Comparison of ENCODE assay signal across 9 mouse cellular contexts in the genomic region with DNA sequence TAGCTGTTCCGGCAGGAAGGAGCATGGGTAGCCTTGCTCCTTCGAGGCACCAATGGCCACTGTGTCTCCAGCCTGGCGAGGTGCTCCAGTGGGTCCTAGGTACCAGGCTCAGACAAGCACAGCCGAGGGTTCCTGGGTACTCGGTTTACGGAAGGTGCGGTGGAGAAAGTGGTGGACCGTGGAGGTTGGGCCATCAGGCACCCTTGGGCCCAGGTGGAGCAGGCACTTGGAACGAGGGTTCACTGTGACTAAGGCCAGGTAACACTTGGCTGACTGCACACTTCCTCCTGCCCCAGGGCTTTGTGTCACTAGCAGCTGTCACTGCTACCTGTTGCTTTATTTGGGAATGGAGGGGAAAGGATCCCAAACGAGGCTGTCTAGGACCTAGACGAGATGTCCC. TPM values are rescaled to one million over a fixed set of nuclear protein-coding genes. Genes with fewer than 3 reads are reported as not detected.
DNase-seq lines count a peak whose midpoint lies in the region; ATAC-seq and TF ChIP-seq lines count a peak whose summit lies in the region.
"Had no signal": no experiment of that assay in that cellular context is flagged by ENCODE, and none has a peak within 500 bp of the region (broad histone marks: within the 10 kb centered on the region; RNA-seq: fewer than 3 reads in every experiment).

No protein-coding gene starts in this region.

- peak overlapping the region; percentile 23 for H3K4me3 ChIP-seq in intestine, embryonic 15.5 days (replicated peaks)
- H3K4me3 ChIP-seq in liver, embryonic 14.5 days (ENCODE audit: insufficient read depth in 1 of 2, low read depth in 2 of 2, low read length in 2 of 2): peak overlapping the region; percentile 50 to 58
- H3K4me3 ChIP-seq in stomach, embryonic 15.5 days (replicated peaks): peak overlapping the region; percentile 34
- H3K4me3 ChIP-seq: neural tube, embryonic 13.5 days had no signal

- 0 out of 2 replicates have a peak overlapping the region, but pooled peaks have one; percentile 3 for H3K27ac ChIP-seq in intestine, embryonic 15.5 days
- H3K27ac ChIP-seq in liver, embryonic 14.5 days: no peak overlapping the region
- peak overlapping the region; percentile 61; the same call in 1 of the 2 replicates for H3K27ac ChIP-seq in stomach, embryonic 15.5 days
- H3K27ac ChIP-seq: neural tube, embryonic 13.5 days had no signal

- peaks cover 45% of the 10 kb centered on the region for H3K4me1 ChIP-seq in intestine, embryonic 15.5 days (replicated peaks)
- H3K4me1 ChIP-seq in liver, embryonic 14.5 days (replicated peaks; ENCODE audit: control insufficient read depth in 2 of 2, insufficient read depth in 2 of 2, low read length in 1 of 2): peaks cover 0 to 8% of the 10 kb centered on the region in 2 experiments; a peak in 2 of 4 replicates
- peaks cover 36% of the 10 kb centered on the region for H3K4me1 ChIP-seq in stomach, embryonic 15.5 days

- WGBS in intestine, embryonic 15.5 days: 72% methylated on average over 11 of the region's 11 CpGs
- 52% methylated on average over 11 of the region's 11 CpGs for WGBS in liver, embryonic 14.5 days (ENCODE audit: insufficient replicate concordance)
- WGBS in stomach, embryonic 15.5 days: 66% methylated on average over 11 of the region's 11 CpGs

- ATAC-seq in intestine, embryonic 15.5 days: no peak
- ATAC-seq in liver, embryonic 14.5 days (ENCODE audit: insufficient read depth): no peak
- ATAC-seq in stomach, embryonic 15.5 days (ENCODE audit: insufficient read depth, low FRiP score, low read depth): no peak
- ATAC-seq: forebrain, embryonic 16.5 days had no signal

- peak; percentile 64 to 70 for DNase-seq in lung, adult 18-20 months
- DNase-seq in lung, postnatal 10 days: no peak
- DNase-seq in liver, embryonic 14.5 days (ENCODE audit: low read depth in 3 of 3, low spot score in 3 of 3): no peak
- no peak for DNase-seq in retina, postnatal 1 day
- no peak for DNase-seq in left cerebral cortex, adult 9 months (ENCODE audit: low spot score in 2 of 2)

- H3K36me3 ChIP-seq in intestine, embryonic 15.5 days: no peaks in the 10 kb centered on the region
- H3K36me3 ChIP-seq in liver, embryonic 14.5 days (replicated peaks; ENCODE audit: control insufficient read depth, insufficient read depth, low read depth): no peaks in the 10 kb centered on the region
- H3K36me3 ChIP-seq in stomach, embryonic 15.5 days: no peaks in the 10 kb centered on the region
- H3K36me3 ChIP-seq: neural tube, embryonic 13.5 days had no signal

- no peaks in the 10 kb centered on the region for H3K9me3 ChIP-seq in intestine, embryonic 15.5 days
- no peaks in the 10 kb centered on the region for H3K9me3 ChIP-seq in liver, embryonic 14.5 days (ENCODE audit: control insufficient read depth, low read length)
- H3K9me3 ChIP-seq in stomach, embryonic 15.5 days: no peaks in the 10 kb centered on the region
- H3K9me3 ChIP-seq: neural tube, embryonic 13.5 days had no signal

- H3K27me3 ChIP-seq in intestine, embryonic 15.5 days (replicated peaks): no peaks in the 10 kb centered on the region
- no peaks in the 10 kb centered on the region for H3K27me3 ChIP-seq in liver, embryonic 14.5 days (ENCODE audit: control insufficient read depth, insufficient read depth, low read length)
- no peaks in the 10 kb centered on the region for H3K27me3 ChIP-seq in stomach, embryonic 15.5 days (replicated peaks)
- H3K27me3 ChIP-seq: neural tube, embryonic 13.5 days had no signal

- peak overlapping the region; percentile 18; the same call in 1 of the 2 replicates for H3K9ac ChIP-seq in intestine, embryonic 15.5 days
- no peak overlapping the region for H3K9ac ChIP-seq in liver, embryonic 14.5 days (replicated peaks)
- peak overlapping the region; percentile 16; the same call in 1 of the 2 replicates for H3K9ac ChIP-seq in stomach, embryonic 15.5 days
- H3K9ac ChIP-seq: neural tube, embryonic 13.5 days had no signal

- peak overlapping the region; percentile 46 for H3K4me2 ChIP-seq in intestine, embryonic 15.5 days (replicated peaks)
- peak overlapping the region; percentile 42 for H3K4me2 ChIP-seq in liver, embryonic 14.5 days (ENCODE audit: low read depth)
- peak overlapping the region; percentile 51 for H3K4me2 ChIP-seq in stomach, embryonic 15.5 days
- H3K4me2 ChIP-seq: neural tube, embryonic 13.5 days had no signal

- TF ChIP-seq CTCF in liver, embryonic 14.5 days (IDR thresholded peaks at IDR 0.05; ENCODE audit: low read depth): no peak

- TF ChIP-seq EP300 in liver, embryonic 14.5 days (IDR thresholded peaks at IDR 0.05; ENCODE audit: low read depth): no peak

RNA-seq across cellular contexts. Expression of gene Osgin1, which starts 3.6 kb away (rescaled TPM):
- polyA plus RNA-seq in intestine, embryonic 15.5 days (2015; fragmentation: Nextera tagmentation; extraction: Ambion mirVana): 3.8 and 5.7 TPM in 2 replicates
- polyA plus RNA-seq in liver, embryonic 14.5 days (2012; rRNA removed): 18.8 and 23.0 TPM in 2 replicates
- 16.0 and 17.0 TPM in 2 replicates for polyA plus RNA-seq in liver, embryonic 14.5 days (2014; fragmentation: Nextera tagmentation; extraction: Ambion mirVana)
- 7.5 and 8.0 TPM in 2 replicates for polyA plus RNA-seq in stomach, embryonic 15.5 days (2015; fragmentation: Nextera tagmentation; extraction: Ambion mirVana)
- polyA plus RNA-seq: neural tube, embryonic 13.5 days had no signal

RNA-seq across cellular contexts. Expression of gene Necab2, which starts 9.0 kb away (rescaled TPM):
- polyA plus RNA-seq in intestine, embryonic 15.5 days (2015; fragmentation: Nextera tagmentation; extraction: Ambion mirVana): 1.9 TPM in 2 replicates
- polyA plus RNA-seq in liver, embryonic 14.5 days (2012; rRNA removed): 0.06 and 0.14 TPM in 2 replicates
- polyA plus RNA-seq in liver, embryonic 14.5 days (2014; fragmentation: Nextera tagmentation; extraction: Ambion mirVana): not detected in 2 replicates
- polyA plus RNA-seq in stomach, embryonic 15.5 days (2015; fragmentation: Nextera tagmentation; extraction: Ambion mirVana): 1.3 and 1.9 TPM in 2 replicates

RNA-seq across cellular contexts. Expression of gene Mlycd, which starts 42.8 kb away (rescaled TPM):
- 19.2 and 22.5 TPM in 2 replicates for polyA plus RNA-seq in intestine, embryonic 15.5 days (2015; fragmentation: Nextera tagmentation; extraction: Ambion mirVana)
- polyA plus RNA-seq in liver, embryonic 14.5 days (2012; rRNA removed): 6.0 and 6.4 TPM in 2 replicates
- 8.1 and 9.6 TPM in 2 replicates for polyA plus RNA-seq in liver, embryonic 14.5 days (2014; fragmentation: Nextera tagmentation; extraction: Ambion mirVana)
- 18.0 and 21.4 TPM in 2 replicates for polyA plus RNA-seq in stomach, embryonic 15.5 days (2015; fragmentation: Nextera tagmentation; extraction: Ambion mirVana)

Comparison
In these comparisons a context has a peak if more than half of its experiments do, and no peak if none do; other contexts are left out.
1. DNase-seq: peak in lung, adult 18-20 months (2 of 2); none in lung, postnatal 10 days (single experiment), liver, embryonic 14.5 days (0 of 3), retina, postnatal 1 day (single experiment) and left cerebral cortex, adult 9 months (0 of 2).
2. Peak in every context shown above with its lines, with median percentiles within 50 percentile points of each other: H3K4me2 ChIP-seq and H3K4me3 ChIP-seq.